Mouse (Mus musculus) hindbrain, embryonic 16.5 days (tissue): ENCODE measurements at regions not wholly inside any gene's neighbourhood (a gene's known extent, or its start where the extent isn't known, plus 50 kb on each side); places are given as distances from the start of the nearest gene placed in this dataset.

Experiments
- ATAC-seq: fragments of 200-750 bp; cut with Nextera tagmentation; 2 replicates; pipeline ENCODE4 v1.8.0; 2017; ENCODE audit warnings: moderate TSS enrichment, moderate library complexity
- H3K27ac ChIP-seq: fragments of 300-500 bp; sonication (generic); 2 replicates; pipeline ENCODE4 v1.5.1; 2014; ENCODE audit warnings: low read depth, mild to moderate bottlenecking, control low read depth, low read length, moderate library complexity
- H3K27me3 ChIP-seq: fragments of 300-500 bp; sonication (generic); replicated peaks from 2 replicates; pipeline ENCODE4 v1.6.1; 2014; ENCODE audit warnings: low read length; ENCODE audit not compliant: control insufficient read depth, insufficient read depth
- H3K36me3 ChIP-seq: fragments of 300-500 bp; sonication (generic); 2 replicates; pipeline ENCODE4 v1.6.1; 2014; ENCODE audit warnings: mild to moderate bottlenecking, low read length, moderate library complexity, mixed read lengths; ENCODE audit not compliant: control insufficient read depth, insufficient read depth
- H3K4me1 ChIP-seq: fragments of 300-500 bp; sonication (generic); 2 replicates; pipeline ENCODE4 v1.6.1; 2014; ENCODE audit warnings: low read depth, low read length; ENCODE audit not compliant: control insufficient read depth, insufficient read depth
- H3K4me2 ChIP-seq: fragments of 300-500 bp; sonication (generic); 2 replicates; pipeline ENCODE4 v1.6.1; 2014; ENCODE audit warnings: mild to moderate bottlenecking, low read length, control low read depth, moderate library complexity
- H3K4me3 ChIP-seq: fragments of 300-500 bp; sonication (generic); 2 replicates; pipeline ENCODE4 v1.5.1; 2014; ENCODE audit warnings: mild to moderate bottlenecking, low read length, control low read depth, moderate library complexity
- H3K9ac ChIP-seq: fragments of 300-500 bp; sonication (generic); 2 replicates; pipeline ENCODE4 v1.6.1; 2014; ENCODE audit warnings: low read depth, mild to moderate bottlenecking, control low read depth, low read length, moderate library complexity
- H3K9me3 ChIP-seq: fragments of 300-500 bp; sonication (generic); 2 replicates; pipeline ENCODE4 v1.6.1; 2014; ENCODE audit warnings: mild to moderate bottlenecking, low read length, moderate library complexity; ENCODE audit not compliant: control insufficient read depth
- WGBS: fragments of 180-500 bp; shearing (Covaris S2); extraction: QIAGEN DNeasy Blood & Tissue Kit; methylation state at CpG from one replicate; pipeline ENCODE4 v1.1.7; 2014; 5-methylcytosine and 5-hydroxymethylcytosine counted together

- no peaks in the 10 kb centered on the region for H3K36me3 ChIP-seq
- ATAC-seq = no peak
- no peaks in the 10 kb centered on the region for H3K9me3 ChIP-seq
- H3K27ac ChIP-seq = no peak overlapping the region
- H3K27me3 ChIP-seq = no peaks in the 10 kb centered on the region
- H3K4me1 ChIP-seq = peaks cover 2% of the 10 kb centered on the region; the same call in 1 of the 2 replicates
- H3K9ac ChIP-seq = no peak overlapping the region
- 87% methylated on average over 8 of the region's 8 CpGs for WGBS
- no peak overlapping the region for H3K4me2 ChIP-seq
- no peak overlapping the region for H3K4me3 ChIP-seq
Measured at GRCm38 (mm10) chr2:144123395-144124034, 90.7 kb downstream of the Banf2 start.

GRCm38 (mm10) chr2:144127082-144128037, 94.5 kb downstream of the Banf2 start:
- Histone ChIP-seq H3K9me3 (no peaks in the 10 kb centered on the region), H3K9ac (no peak overlapping the region), H3K4me1 (peaks cover 2% of the 10 kb centered on the region; the same call in 1 of the 2 replicates), H3K36me3 (no peaks in the 10 kb centered on the region), H3K27ac (peak overlapping the region; percentile 62), H3K4me3 (no peak overlapping the region), H3K27me3 (no peaks in the 10 kb centered on the region), H3K4me2 (no peak overlapping the region)
- WGBS = 45% methylated on average over 13 of the region's 13 CpGs
- peak; percentile 90 for ATAC-seq

GRCm38 (mm10) chr2:144128038-144128402, 95.2 kb downstream of the Banf2 start:
- 70% methylated on average over 3 of the region's 3 CpGs for WGBS
- peak; percentile 84 for ATAC-seq
- H3K9ac ChIP-seq = no peak overlapping the region
- no peaks in the 10 kb centered on the region for H3K27me3 ChIP-seq
- H3K36me3 ChIP-seq = no peaks in the 10 kb centered on the region
- no peak overlapping the region for H3K4me3 ChIP-seq
- H3K27ac ChIP-seq = no peak overlapping the region
- no peak overlapping the region for H3K4me2 ChIP-seq
- no peaks in the 10 kb centered on the region for H3K9me3 ChIP-seq
- H3K4me1 ChIP-seq = peaks cover 2% of the 10 kb centered on the region; the same call in 1 of the 2 replicates

GRCm38 (mm10) chr2:144128527-144128926, 95.7 kb downstream of the Banf2 start:
- no peak for ATAC-seq
- WGBS = 81% methylated on average over 4 of the region's 4 CpGs
- no peak overlapping the region for H3K27ac ChIP-seq

GRCm38 (mm10) chr2:144133806-144134574, 101.1 kb downstream of the Banf2 start:
- no peak overlapping the region for H3K9ac ChIP-seq
- H3K9me3 ChIP-seq = no peaks in the 10 kb centered on the region
- no peaks in the 10 kb centered on the region for H3K4me1 ChIP-seq
- no peaks in the 10 kb centered on the region for H3K36me3 ChIP-seq
- ATAC-seq = no peak
- no peaks in the 10 kb centered on the region for H3K27me3 ChIP-seq
- 66% methylated on average over 14 of the region's 14 CpGs for WGBS
- H3K4me2 ChIP-seq = no peak overlapping the region
- no peak overlapping the region for H3K4me3 ChIP-seq
- no peak overlapping the region for H3K27ac ChIP-seq

More at GRCm38 (mm10) chr2:144128527-144128926, 95.7 kb downstream of the Banf2 start:
- peaks cover 2% of the 10 kb centered on the region; the same call in 1 of the 2 replicates for H3K4me1 ChIP-seq
- H3K4me3 ChIP-seq = no peak overlapping the region
- no peak overlapping the region for H3K4me2 ChIP-seq
- no peaks in the 10 kb centered on the region for H3K9me3 ChIP-seq
- no peaks in the 10 kb centered on the region for H3K27me3 ChIP-seq
- no peak overlapping the region for H3K9ac ChIP-seq
- no peaks in the 10 kb centered on the region for H3K36me3 ChIP-seq

- H3K9me3 ChIP-seq = no peaks in the 10 kb centered on the region
- 75% methylated on average over 9 of the region's 9 CpGs for WGBS
- no peaks in the 10 kb centered on the region for H3K27me3 ChIP-seq
- H3K36me3 ChIP-seq = no peaks in the 10 kb centered on the region
- no peak overlapping the region for H3K4me3 ChIP-seq
- no peak overlapping the region for H3K9ac ChIP-seq
- peak overlapping the region; percentile 12; the same call in 1 of the 2 replicates for H3K27ac ChIP-seq
- no peak overlapping the region for H3K4me2 ChIP-seq
- no peaks in the 10 kb centered on the region for H3K4me1 ChIP-seq
- peak; percentile 30; the same call in 1 of the 2 replicates for ATAC-seq
Measured at GRCm38 (mm10) chr2:144134575-144134958, 101.7 kb downstream of the Banf2 start.

GRCm38 (mm10) chr2:144135586-144135985, 102.7 kb downstream of the Banf2 start:
- Histone ChIP-seq H3K9me3 (no peaks in the 10 kb centered on the region), H3K36me3 (no peaks in the 10 kb centered on the region), H3K9ac (no peak overlapping the region), H3K4me1 (no peaks in the 10 kb centered on the region), H3K27ac (no peak overlapping the region), H3K27me3 (no peaks in the 10 kb centered on the region), H3K4me3 (no peak overlapping the region), H3K4me2 (no peak overlapping the region)
- 93% methylated on average over 1 of the region's 1 CpGs for WGBS
- ATAC-seq = no peak

GRCm38 (mm10) chr2:144143620-144144384, 110.9 kb downstream of the Banf2 start:
- 91% methylated on average over 9 of the region's 9 CpGs for WGBS
- Histone ChIP-seq H3K36me3 (no peaks in the 10 kb centered on the region), H3K27ac (no peak overlapping the region), H3K9ac (no peak overlapping the region), H3K9me3 (no peaks in the 10 kb centered on the region), H3K4me2 (no peak overlapping the region), H3K27me3 (no peaks in the 10 kb centered on the region), H3K4me3 (no peak overlapping the region), H3K4me1 (no peaks in the 10 kb centered on the region)
- ATAC-seq = no peak
